Mouse (Mus musculus) ovary, postnatal 10 days (tissue): ENCODE data around the gene Serpinb3b.
"Not testable (repeated sequence)": the region's sequence is repeated elsewhere in the genome, so short reads cannot be mapped to it uniquely, and the experiment has no call there.

Experiments used
- DNase-seq: peaks from one replicate; pipeline ENCODE4 v3.0.0; 2022; ENCODE audit warnings: low spot score

The Serpinb3b gene

GRCm38 (mm10) chr1:107278261-107278660 lies at the start of gene Serpinb3b, which contains the start of gene Serpinb3c:
TSS of gene Serpinb3b (minus strand) at chr1:107278361.
TSS of gene Serpinb3c (minus strand) at chr1:107278371.
- not testable (repeated sequence) for DNase-seq

- not testable (repeated sequence) for DNase-seq
These were observed 35.0 kb downstream of the Serpinb3b start for GRCm38 (mm10) chr1:107243170-107243569.

GRCm38 (mm10) chr1:107217276-107217675 lies 60.9 kb downstream of the Serpinb3b start:
- DNase-seq: not testable (repeated sequence)

GRCm38 (mm10) chr1:107127453-107127852 lies 150.7 kb downstream of the Serpinb3b start:
- not testable (repeated sequence) for DNase-seq
